Mouse (Mus musculus): ENCODE results near the gene Taok3. TPM values are rescaled to one million over a fixed set of nuclear protein-coding genes. Genes with fewer than 3 reads are reported as not detected.

Gene Taok3
- polyA plus RNA-seq, 1 experiment from 2014 or later, result 47.0 TPM

- H3K27me3 ChIP-seq, result no peaks in the 10 kb centered on the region
- no peak for ATAC-seq (ENCODE audit: low FRiP score)
- H3K4me3 ChIP-seq, result no peak overlapping the region
- 95% methylated on average over 7 of the region's 7 CpGs for WGBS
- no peaks in the 10 kb centered on the region for H3K36me3 ChIP-seq
- H3K4me2 ChIP-seq, result no peak overlapping the region
- H3K9ac ChIP-seq, result no peak overlapping the region
- H3K4me1 ChIP-seq (replicated peaks), result no peaks in the 10 kb centered on the region; the same call in 1 of the 2 replicates
- no peaks in the 10 kb centered on the region for H3K9me3 ChIP-seq
- H3K27ac ChIP-seq, result no peak overlapping the region
Measured at GRCm38 (mm10) chr5:117174057-117174456, 54.1 kb downstream of the Taok3 start.

DNA sequence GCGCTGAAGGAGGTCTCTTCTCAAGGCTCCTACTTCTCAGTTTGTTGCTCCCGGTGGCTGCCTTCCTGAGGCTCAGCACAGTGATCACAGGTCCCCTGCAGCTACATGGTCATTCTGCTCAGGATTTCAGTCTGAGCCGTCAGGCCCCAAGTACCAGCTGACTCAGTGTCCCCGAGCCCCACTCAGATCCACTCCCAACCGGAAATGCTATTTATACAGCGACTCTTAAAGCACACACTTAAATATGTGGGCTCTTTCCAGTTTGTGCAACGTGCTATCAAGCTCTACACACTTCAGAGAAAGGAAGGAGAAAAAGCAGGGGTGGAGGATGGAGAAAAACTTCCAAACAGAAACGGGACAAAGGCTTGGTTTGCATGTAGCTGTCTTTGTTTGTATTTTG, 56.0 kb downstream of the Taok3 start:
- no peak for ATAC-seq (ENCODE audit: low FRiP score)
- Histone ChIP-seq H3K4me2 (no peak overlapping the region), H3K4me1 (replicated peaks) (no peaks in the 10 kb centered on the region; the same call in 1 of the 2 replicates), H3K9ac (no peak overlapping the region), H3K27me3 (no peaks in the 10 kb centered on the region), H3K4me3 (no peak overlapping the region), H3K27ac (no peak overlapping the region), H3K36me3 (no peaks in the 10 kb centered on the region), H3K9me3 (no peaks in the 10 kb centered on the region)
- WGBS, result 71% methylated on average over 8 of the region's 8 CpGs

GRCm38 (mm10) chr5:117178079-117178478, 58.1 kb downstream of the Taok3 start:
- H3K4me2 ChIP-seq, result no peak overlapping the region
- H3K9ac ChIP-seq, result no peak overlapping the region
- no peak overlapping the region for H3K27ac ChIP-seq
- no peak for ATAC-seq (ENCODE audit: low FRiP score)
- H3K27me3 ChIP-seq, result no peaks in the 10 kb centered on the region
- no peaks in the 10 kb centered on the region; the same call in 1 of the 2 replicates for H3K4me1 ChIP-seq (replicated peaks)
- no peaks in the 10 kb centered on the region for H3K36me3 ChIP-seq
- no peak overlapping the region for H3K4me3 ChIP-seq
- WGBS, result 21% methylated on average over 6 of the region's 6 CpGs
- no peaks in the 10 kb centered on the region for H3K9me3 ChIP-seq

GRCm38 (mm10) chr5:117178486-117178885, 58.6 kb downstream of the Taok3 start:
- WGBS, result 69% methylated on average over 6 of the region's 6 CpGs
- H3K27me3 ChIP-seq, result no peaks in the 10 kb centered on the region
- H3K4me3 ChIP-seq, result no peak overlapping the region

DNA sequence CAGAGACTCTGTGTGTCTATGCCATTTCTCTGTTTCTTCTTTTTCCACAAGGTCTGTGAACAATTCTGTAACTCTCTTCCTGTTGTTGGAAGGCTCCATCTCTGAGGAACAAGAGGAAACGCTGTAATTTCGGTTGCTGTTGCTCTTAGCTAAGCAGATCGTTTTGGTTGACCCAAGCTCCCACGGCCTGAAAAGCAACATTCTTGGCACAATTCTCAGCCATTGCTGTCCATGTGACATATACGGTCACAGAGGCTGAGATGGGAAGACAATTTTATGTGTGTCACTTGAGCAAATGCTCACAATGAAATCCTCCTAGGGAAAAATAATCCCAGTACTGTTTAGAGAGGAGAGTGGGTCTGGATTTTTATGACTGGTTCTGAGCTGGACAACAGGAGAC, 62.0 kb downstream of the Taok3 start:
- peaks cover 3% of the 10 kb centered on the region; the same call in 1 of the 2 replicates for H3K9me3 ChIP-seq
- no peak for ATAC-seq (ENCODE audit: low FRiP score)
- H3K36me3 ChIP-seq, result peaks cover 16% of the 10 kb centered on the region
- H3K4me1 ChIP-seq (replicated peaks), result no peaks in the 10 kb centered on the region; the same call in 1 of the 2 replicates
- no peak overlapping the region for H3K9ac ChIP-seq
- no peak overlapping the region for H3K4me3 ChIP-seq
- no peak overlapping the region for H3K4me2 ChIP-seq
- WGBS, result 88% methylated on average over 5 of the region's 5 CpGs
- no peaks in the 10 kb centered on the region for H3K27me3 ChIP-seq
- no peak overlapping the region for H3K27ac ChIP-seq

More at GRCm38 (mm10) chr5:117178486-117178885, 58.6 kb downstream of the Taok3 start:
- Histone ChIP-seq H3K9me3 (no peaks in the 10 kb centered on the region), H3K9ac (no peak overlapping the region), H3K27ac (no peak overlapping the region), H3K4me1 (replicated peaks) (no peaks in the 10 kb centered on the region; the same call in 1 of the 2 replicates), H3K4me2 (no peak overlapping the region), H3K36me3 (no peaks in the 10 kb centered on the region; the same call in 1 of the 2 replicates)
- ATAC-seq (ENCODE audit: low FRiP score), result no peak

GRCm38 (mm10) chr5:117182411-117182810, 62.5 kb downstream of the Taok3 start:
- H3K9me3 ChIP-seq, result peaks cover 3% of the 10 kb centered on the region; the same call in 1 of the 2 replicates
- H3K4me2 ChIP-seq, result no peak overlapping the region
- 83% methylated on average over 3 of the region's 3 CpGs for WGBS
- H3K36me3 ChIP-seq, result peaks cover 16% of the 10 kb centered on the region
- H3K4me1 ChIP-seq (replicated peaks), result no peaks in the 10 kb centered on the region; the same call in 1 of the 2 replicates
- no peak overlapping the region for H3K27ac ChIP-seq
- H3K4me3 ChIP-seq, result no peak overlapping the region
- no peak for ATAC-seq (ENCODE audit: low FRiP score)
- H3K27me3 ChIP-seq, result no peaks in the 10 kb centered on the region
- H3K9ac ChIP-seq, result no peak overlapping the region

- no peak for ATAC-seq (ENCODE audit: low FRiP score)
- Histone ChIP-seq H3K4me3 (no peak overlapping the region), H3K4me2 (no peak overlapping the region), H3K9ac (no peak overlapping the region), H3K27me3 (no peaks in the 10 kb centered on the region), H3K36me3 (peaks cover 16% of the 10 kb centered on the region), H3K4me1 (replicated peaks) (no peaks in the 10 kb centered on the region), H3K9me3 (peaks cover 3% of the 10 kb centered on the region; the same call in 1 of the 2 replicates), H3K27ac (no peak overlapping the region)
- 85% methylated on average over 6 of the region's 6 CpGs for WGBS
Measured at GRCm38 (mm10) chr5:117184832-117185231, 64.9 kb downstream of the Taok3 start.

DNA sequence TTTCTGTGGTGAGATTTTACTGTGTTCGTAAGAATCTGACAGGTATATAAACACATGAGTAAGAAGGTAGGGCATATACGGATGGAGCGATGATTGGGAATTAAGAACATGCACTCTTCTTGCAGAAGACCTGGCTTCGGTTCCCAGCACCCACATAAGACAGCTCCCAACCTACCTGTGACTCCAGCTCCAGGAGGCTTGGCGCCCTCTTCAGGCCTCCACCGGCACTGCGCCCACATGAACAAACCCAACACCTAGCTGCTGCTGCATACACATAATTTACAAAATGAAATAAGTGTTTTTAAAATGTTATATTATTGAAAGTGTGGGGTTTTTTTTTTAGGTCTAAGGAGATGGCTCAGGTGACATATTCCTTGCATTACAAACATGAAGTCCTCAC, 65.7 kb downstream of the Taok3 start:
- no peak for ATAC-seq (ENCODE audit: low FRiP score)
- WGBS, result 96% methylated on average over 7 of the region's 7 CpGs

DNA sequence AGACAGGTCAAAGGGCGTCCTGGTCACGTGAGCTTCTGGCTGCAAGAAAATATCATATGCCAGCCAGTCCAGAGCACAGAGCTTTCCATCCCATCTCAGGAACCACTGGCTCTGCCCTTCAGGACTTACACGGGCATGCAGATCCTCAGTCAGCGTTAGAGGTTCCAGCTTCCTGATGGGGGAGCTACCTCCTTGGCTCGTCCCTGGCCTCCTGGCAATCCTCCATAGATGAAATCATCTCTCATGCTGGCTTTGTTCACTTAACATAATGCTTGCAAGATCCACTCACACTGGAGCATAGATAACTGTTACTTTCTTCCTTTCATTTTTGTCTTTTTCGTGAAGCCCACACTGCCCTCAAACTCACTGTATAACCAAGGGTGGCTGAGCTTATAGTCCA, 72.1 kb downstream of the Taok3 start:
- no peak overlapping the region for H3K27ac ChIP-seq
- H3K36me3 ChIP-seq, result peaks cover 4% of the 10 kb centered on the region; the same call in 1 of the 2 replicates
- no peak overlapping the region for H3K4me3 ChIP-seq
- WGBS, result 88% methylated on average over 6 of the region's 6 CpGs
- H3K4me1 ChIP-seq (replicated peaks), result no peaks in the 10 kb centered on the region
- no peak overlapping the region for H3K9ac ChIP-seq
- no peak overlapping the region for H3K4me2 ChIP-seq
- no peaks in the 10 kb centered on the region for H3K27me3 ChIP-seq
- ATAC-seq (ENCODE audit: low FRiP score), result no peak
- H3K9me3 ChIP-seq, result no peaks in the 10 kb centered on the region

More for the DNA sequence above, 65.7 kb downstream of the Taok3 start:
- peaks cover 16% of the 10 kb centered on the region for H3K36me3 ChIP-seq
- H3K9me3 ChIP-seq, result peaks cover 3% of the 10 kb centered on the region; the same call in 1 of the 2 replicates
- no peak overlapping the region for H3K9ac ChIP-seq
- no peak overlapping the region for H3K27ac ChIP-seq
- no peak overlapping the region for H3K4me2 ChIP-seq
- no peaks in the 10 kb centered on the region for H3K27me3 ChIP-seq
- no peaks in the 10 kb centered on the region for H3K4me1 ChIP-seq (replicated peaks)
- no peak overlapping the region for H3K4me3 ChIP-seq

- Histone ChIP-seq H3K4me3 (no peak overlapping the region), H3K4me2 (no peak overlapping the region), H3K4me1 (replicated peaks) (no peaks in the 10 kb centered on the region), H3K9me3 (no peaks in the 10 kb centered on the region), H3K27ac (no peak overlapping the region), H3K27me3 (no peaks in the 10 kb centered on the region), H3K9ac (no peak overlapping the region), H3K36me3 (peaks cover 20% of the 10 kb centered on the region)
- no peak for ATAC-seq (ENCODE audit: low FRiP score)
- WGBS, result 90% methylated on average over 7 of the region's 7 CpGs
Measured at GRCm38 (mm10) chr5:117193748-117194147, 73.8 kb downstream of the Taok3 start.

DNA sequence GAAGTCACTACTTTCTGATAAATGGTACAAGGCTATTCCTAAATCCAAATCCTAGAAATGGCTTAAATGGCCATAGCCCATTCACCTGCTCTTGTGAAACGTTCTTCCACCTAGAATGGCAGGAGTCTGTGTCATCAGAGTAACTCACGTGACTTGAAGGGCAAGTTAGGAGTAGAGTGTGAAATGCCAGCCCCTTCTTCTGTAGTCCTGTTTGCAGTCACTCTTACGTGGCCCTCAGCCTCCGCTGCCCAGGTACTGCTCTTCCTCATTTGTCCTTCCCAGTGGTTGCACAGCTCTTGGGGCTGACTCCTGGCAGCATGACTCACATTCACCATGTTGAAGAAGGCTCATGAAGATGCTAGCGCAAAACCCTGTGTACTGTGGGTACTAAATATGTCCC, 74.7 kb downstream of the Taok3 start:
- Histone ChIP-seq H3K27me3 (no peaks in the 10 kb centered on the region), H3K4me1 (replicated peaks) (no peaks in the 10 kb centered on the region), H3K9me3 (no peaks in the 10 kb centered on the region), H3K4me3 (no peak overlapping the region), H3K4me2 (no peak overlapping the region), H3K9ac (no peak overlapping the region), H3K27ac (no peak overlapping the region), H3K36me3 (peaks cover 24% of the 10 kb centered on the region)
- WGBS, result 93% methylated on average over 5 of the region's 5 CpGs
- ATAC-seq (ENCODE audit: low FRiP score), result no peak

- H3K4me1 ChIP-seq (replicated peaks), result no peaks in the 10 kb centered on the region
- H3K36me3 ChIP-seq, result peaks cover 42% of the 10 kb centered on the region
- no peak overlapping the region for H3K4me2 ChIP-seq
- WGBS, result 97% methylated on average over 7 of the region's 7 CpGs
- no peak overlapping the region for H3K27ac ChIP-seq
- no peak overlapping the region for H3K4me3 ChIP-seq
- no peaks in the 10 kb centered on the region for H3K27me3 ChIP-seq
- no peak for ATAC-seq (ENCODE audit: low FRiP score)
- H3K9ac ChIP-seq, result no peak overlapping the region
- no peaks in the 10 kb centered on the region for H3K9me3 ChIP-seq
Measured at GRCm38 (mm10) chr5:117196551-117196950, 76.6 kb downstream of the Taok3 start.

DNA sequence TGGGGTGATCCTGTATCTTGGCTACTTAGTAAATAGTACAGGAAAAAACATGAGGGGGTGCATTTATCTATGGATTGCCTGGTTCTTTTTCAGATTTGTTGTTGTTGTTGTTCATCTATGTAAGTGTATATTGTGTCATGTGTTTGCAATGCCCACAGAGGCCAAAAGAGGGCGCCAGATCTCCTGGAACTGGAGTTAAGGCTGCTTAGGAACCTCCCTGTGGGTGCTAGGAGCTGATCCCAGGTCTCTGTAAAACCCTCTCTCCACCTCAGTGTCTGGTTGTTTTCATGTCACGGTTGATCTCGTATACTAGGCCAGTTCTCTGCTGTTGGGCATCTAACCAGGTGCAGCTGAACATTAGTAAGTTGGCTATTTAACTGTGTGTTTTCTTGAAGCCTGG, 78.5 kb downstream of the Taok3 start:
- Histone ChIP-seq H3K4me1 (replicated peaks) (no peaks in the 10 kb centered on the region), H3K4me3 (no peak overlapping the region), H3K4me2 (no peak overlapping the region), H3K27ac (no peak overlapping the region), H3K9me3 (no peaks in the 10 kb centered on the region), H3K9ac (no peak overlapping the region), H3K27me3 (no peaks in the 10 kb centered on the region), H3K36me3 (peaks cover 49% of the 10 kb centered on the region)
- no peak for ATAC-seq (ENCODE audit: low FRiP score)
- WGBS, result 80% methylated on average over 3 of the region's 3 CpGs

All from hindbrain, embryonic 13.5 days (tissue).